Mouse (Mus musculus): Measurements from ENCODE around the gene Cggbp1. TPM values are rescaled to one million over a fixed set of nuclear protein-coding genes. Genes with fewer than 3 reads are reported as not detected.

Gene Cggbp1
- total RNA-seq, 1 experiment = 63.9 TPM

DNA sequence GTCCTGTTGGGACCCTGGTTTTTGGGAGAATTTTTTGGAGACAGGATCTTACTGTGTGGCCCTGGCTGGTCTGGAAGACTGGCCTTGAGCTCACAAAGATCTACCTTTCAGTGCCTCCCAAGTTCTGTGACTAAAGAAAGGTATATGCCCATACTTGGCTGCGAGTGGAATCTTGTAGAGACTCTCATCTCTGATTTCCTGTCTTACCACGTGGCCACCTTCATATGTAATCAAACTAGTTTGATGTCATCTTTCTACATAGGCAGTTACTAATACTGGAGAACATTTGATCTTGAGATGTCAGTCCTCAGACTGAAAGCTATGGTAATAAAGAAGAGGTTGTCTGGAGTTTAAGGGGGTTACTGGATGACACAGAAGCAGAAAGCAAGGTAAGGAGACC, 29.6 kb downstream of the Cggbp1 start:
- no peak overlapping the region for H3K4me3 ChIP-seq (ENCODE audit: insufficient read depth in 1 of 2, low read depth in 1 of 2, low read length in 2 of 2, poor library complexity in 1 of 2, severe bottlenecking in 1 of 2)
- H3K9me3 ChIP-seq (ENCODE audit: control insufficient read depth, insufficient read depth, low read depth, low read length) = no peaks in the 10 kb centered on the region
- DNase-seq (ENCODE audit: low read depth, low spot score) = no peak
- TF ChIP-seq ZNF384 (IDR thresholded peaks at IDR 0.05; ENCODE audit: low read depth, low read length) (no peak), ZC3H11A (IDR thresholded peaks at IDR 0.05; ENCODE audit: borderline replicate concordance, low read depth, low read length) (no peak), MAFK (IDR thresholded peaks at IDR 0.05; ENCODE audit: insufficient read depth, low read depth, low read length) (no peak), CHD2 (IDR thresholded peaks at IDR 0.05; ENCODE audit: low read depth, low read length) (no peak), HCFC1 (IDR thresholded peaks at IDR 0.05; ENCODE audit: borderline replicate concordance, insufficient read depth, low read length) (no peak)
- H3K4me1 ChIP-seq (ENCODE audit: control insufficient read depth in 2 of 2, insufficient read depth in 2 of 2, low read length in 2 of 2, poor library complexity in 1 of 2) = peaks cover 11 to 16% of the 10 kb centered on the region in 2 experiments; a peak in 3 of 4 replicates
- no peaks in the 10 kb centered on the region for H3K36me3 ChIP-seq (ENCODE audit: control insufficient read depth, insufficient read depth, low read length, poor library complexity, severe bottlenecking)
- no peak overlapping the region; the same call in 1 of the 2 replicates for H3K27ac ChIP-seq (ENCODE audit: insufficient read depth, low read depth, low read length, poor library complexity, severe bottlenecking)
- no peak overlapping the region for H3K9ac ChIP-seq (ENCODE audit: insufficient read depth, low read depth, low read length, poor library complexity, severe bottlenecking)
- in situ Hi-C loops (cut with MboI; ENCODE audit: low sequenced_read_pairs in 2 of 2, unreplicated experiment in 2 of 2) = loop anchor here in 1 of 2 experiments (10.0 kb wide), 1 partner anchor 117 kb away; no protein-coding TSS in a partner anchor

DNA sequence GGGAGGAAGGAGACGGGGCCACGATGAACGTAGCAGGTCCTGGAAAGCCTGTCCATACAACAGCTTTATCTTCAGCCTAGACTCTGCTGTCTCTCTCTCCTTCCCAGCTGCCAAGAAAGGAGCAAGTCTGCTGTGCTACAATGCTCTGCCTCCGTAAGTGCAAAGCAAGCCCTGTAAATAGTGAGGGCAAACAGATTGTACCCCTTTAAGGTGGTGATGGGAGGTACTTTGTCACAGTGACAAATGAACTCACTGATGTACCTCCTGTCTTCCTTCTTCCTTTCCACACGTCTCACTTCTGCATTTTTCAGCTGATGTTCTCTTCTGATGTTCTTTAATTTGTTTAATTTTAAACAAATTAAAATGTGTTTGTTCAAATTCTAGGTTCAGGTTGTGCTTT, 32.1 kb downstream of the Cggbp1 start:
- H3K4me1 ChIP-seq (ENCODE audit: control insufficient read depth in 2 of 2, insufficient read depth in 2 of 2, low read length in 2 of 2, poor library complexity in 1 of 2) = peaks cover 10 to 11% of the 10 kb centered on the region in 2 experiments; a peak in 3 of 4 replicates
- DNase-seq (ENCODE audit: low read depth, low spot score) = no peak
- H3K9me3 ChIP-seq (ENCODE audit: control insufficient read depth, insufficient read depth, low read depth, low read length) = no peaks in the 10 kb centered on the region
- peak overlapping the region; percentile 43; the same call in 1 of the 2 replicates for H3K9ac ChIP-seq (ENCODE audit: insufficient read depth, low read depth, low read length, poor library complexity, severe bottlenecking)
- no peak for TF ChIP-seq CHD2 (IDR thresholded peaks at IDR 0.05; ENCODE audit: low read depth, low read length)
- TF ChIP-seq ZNF384 (IDR thresholded peaks at IDR 0.05; ENCODE audit: low read depth, low read length) = no peak
- no peak for TF ChIP-seq ZC3H11A (IDR thresholded peaks at IDR 0.05; ENCODE audit: borderline replicate concordance, low read depth, low read length)
- TF ChIP-seq HCFC1 (IDR thresholded peaks at IDR 0.05; ENCODE audit: borderline replicate concordance, insufficient read depth, low read length) = no peak
- TF ChIP-seq MAFK (IDR thresholded peaks at IDR 0.05; ENCODE audit: insufficient read depth, low read depth, low read length) = no peak
- H3K36me3 ChIP-seq (ENCODE audit: control insufficient read depth, insufficient read depth, low read length, poor library complexity, severe bottlenecking) = no peaks in the 10 kb centered on the region; the same call in 1 of the 2 replicates
- H3K27ac ChIP-seq (ENCODE audit: insufficient read depth, low read depth, low read length, poor library complexity, severe bottlenecking) = peak overlapping the region; percentile 90; the same call in 1 of the 2 replicates
- in situ Hi-C loops (cut with MboI; ENCODE audit: low sequenced_read_pairs in 2 of 2, unreplicated experiment in 2 of 2) = loop anchor here in 1 of 2 experiments (10.0 kb wide), 1 partner anchor 119 kb away; no protein-coding TSS in a partner anchor
- no peak overlapping the region; a peak in 1 of 4 replicates for H3K4me3 ChIP-seq (ENCODE audit: insufficient read depth in 1 of 2, low read depth in 1 of 2, low read length in 2 of 2, poor library complexity in 1 of 2, severe bottlenecking in 1 of 2)

DNA sequence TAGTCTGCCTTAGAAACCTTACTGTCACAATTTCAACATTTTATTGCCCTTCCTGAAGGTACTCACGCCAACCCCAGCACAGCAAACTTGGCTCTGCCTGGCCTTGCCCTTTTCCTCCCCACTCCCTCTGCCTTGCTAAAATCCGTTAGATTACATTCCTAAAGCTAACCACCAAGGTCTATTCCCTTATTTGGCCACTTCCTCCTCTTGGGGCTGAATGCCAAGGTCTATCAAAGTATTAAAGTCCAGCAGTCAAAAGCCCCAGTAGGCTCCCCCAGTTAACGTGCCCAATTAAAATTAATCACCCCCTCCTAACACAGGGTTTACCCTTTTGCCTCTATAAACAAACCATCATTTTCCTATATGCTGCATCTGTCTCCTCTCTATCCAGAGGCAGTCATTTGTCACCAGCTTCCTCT, 32.6 kb downstream of the Cggbp1 start:
- no peak for DNase-seq (ENCODE audit: low read depth, low spot score)
- no peak overlapping the region for H3K4me3 ChIP-seq (ENCODE audit: insufficient read depth in 1 of 2, low read depth in 1 of 2, low read length in 2 of 2, poor library complexity in 1 of 2, severe bottlenecking in 1 of 2)
- H3K9ac ChIP-seq (ENCODE audit: insufficient read depth, low read depth, low read length, poor library complexity, severe bottlenecking) = no peak overlapping the region; the same call in 1 of the 2 replicates
- no peaks in the 10 kb centered on the region; the same call in 1 of the 2 replicates for H3K36me3 ChIP-seq (ENCODE audit: control insufficient read depth, insufficient read depth, low read length, poor library complexity, severe bottlenecking)
- no peaks in the 10 kb centered on the region; the same call in 1 of the 2 replicates for H3K9me3 ChIP-seq (ENCODE audit: control insufficient read depth, insufficient read depth, low read depth, low read length)
- H3K27ac ChIP-seq (ENCODE audit: insufficient read depth, low read depth, low read length, poor library complexity, severe bottlenecking) = peak overlapping the region; percentile 90; the same call in 1 of the 2 replicates
- in situ Hi-C loops (cut with MboI; ENCODE audit: low sequenced_read_pairs in 2 of 2, unreplicated experiment in 2 of 2) = loop anchor here in 1 of 2 experiments (10.0 kb wide), 1 partner anchor 120 kb away; no protein-coding TSS in a partner anchor
- TF ChIP-seq HCFC1 (IDR thresholded peaks at IDR 0.05; ENCODE audit: borderline replicate concordance, insufficient read depth, low read length) = no peak
- TF ChIP-seq CHD2 (IDR thresholded peaks at IDR 0.05; ENCODE audit: low read depth, low read length) = no peak
- TF ChIP-seq MAFK (IDR thresholded peaks at IDR 0.05; ENCODE audit: insufficient read depth, low read depth, low read length) = no peak
- TF ChIP-seq ZC3H11A (IDR thresholded peaks at IDR 0.05; ENCODE audit: borderline replicate concordance, low read depth, low read length) = no peak
- TF ChIP-seq ZNF384 (IDR thresholded peaks at IDR 0.05; ENCODE audit: low read depth, low read length) = no peak
- peaks cover 8 to 11% of the 10 kb centered on the region in 2 experiments; a peak in 3 of 4 replicates for H3K4me1 ChIP-seq (ENCODE audit: control insufficient read depth in 2 of 2, insufficient read depth in 2 of 2, low read length in 2 of 2, poor library complexity in 1 of 2)

DNA sequence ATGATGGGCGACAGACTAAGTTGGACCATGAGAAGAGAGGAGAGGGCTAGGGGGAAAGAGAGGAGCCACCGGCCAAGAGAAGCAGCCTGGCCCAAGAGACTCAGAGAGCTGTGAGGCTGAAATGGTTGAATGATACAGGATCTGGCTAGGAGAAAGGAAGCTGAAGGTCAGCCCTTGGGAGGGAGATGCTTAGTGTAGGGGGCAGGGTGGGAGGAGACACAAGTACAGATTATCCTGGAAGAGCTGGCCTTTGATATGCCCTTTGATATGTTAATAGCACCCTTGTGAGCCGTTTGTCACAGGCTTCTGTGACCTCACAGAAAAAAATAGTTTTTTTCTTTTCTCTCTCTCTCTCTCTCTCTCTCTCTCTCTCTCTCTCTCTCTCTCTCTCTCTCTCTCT, 33.3 kb downstream of the Cggbp1 start:
- DNase-seq (ENCODE audit: low read depth, low spot score) = peak; percentile 92
- H3K4me1 ChIP-seq (ENCODE audit: control insufficient read depth in 2 of 2, insufficient read depth in 2 of 2, low read length in 2 of 2, poor library complexity in 1 of 2) = peaks cover 8 to 9% of the 10 kb centered on the region in 2 experiments; a peak in 3 of 4 replicates
- in situ Hi-C loops (cut with MboI; ENCODE audit: low sequenced_read_pairs in 2 of 2, unreplicated experiment in 2 of 2) = loop anchor here in 1 of 2 experiments (10.0 kb wide), 1 partner anchor 120 kb away; no protein-coding TSS in a partner anchor
- no peaks in the 10 kb centered on the region; the same call in 1 of the 2 replicates for H3K36me3 ChIP-seq (ENCODE audit: control insufficient read depth, insufficient read depth, low read length, poor library complexity, severe bottlenecking)
- H3K9ac ChIP-seq (ENCODE audit: insufficient read depth, low read depth, low read length, poor library complexity, severe bottlenecking) = peak overlapping the region; percentile 22; the same call in 1 of the 2 replicates
- H3K4me3 ChIP-seq (ENCODE audit: insufficient read depth in 1 of 2, low read depth in 1 of 2, low read length in 2 of 2, poor library complexity in 1 of 2, severe bottlenecking in 1 of 2) = no peak overlapping the region
- peak; percentile 19 for TF ChIP-seq CHD2 (IDR thresholded peaks at IDR 0.05; ENCODE audit: low read depth, low read length)
- TF ChIP-seq ZC3H11A (IDR thresholded peaks at IDR 0.05; ENCODE audit: borderline replicate concordance, low read depth, low read length) = no peak
- no peak for TF ChIP-seq HCFC1 (IDR thresholded peaks at IDR 0.05; ENCODE audit: borderline replicate concordance, insufficient read depth, low read length)
- 0 out of 2 replicates have a peak, but pooled peaks have one; percentile 8 for TF ChIP-seq MAFK (IDR thresholded peaks at IDR 0.05; ENCODE audit: insufficient read depth, low read depth, low read length)
- TF ChIP-seq ZNF384 (IDR thresholded peaks at IDR 0.05; ENCODE audit: low read depth, low read length) = peak; percentile 78
- H3K27ac ChIP-seq (ENCODE audit: insufficient read depth, low read depth, low read length, poor library complexity, severe bottlenecking) = peak overlapping the region; percentile 90; the same call in 1 of the 2 replicates
- no peaks in the 10 kb centered on the region; the same call in 1 of the 2 replicates for H3K9me3 ChIP-seq (ENCODE audit: control insufficient read depth, insufficient read depth, low read depth, low read length)
